Mouse (Mus musculus): ENCODE data around the gene Cab39. TPM values are rescaled to one million over a fixed set of nuclear protein-coding genes. Genes with fewer than 3 reads are reported as not detected.

Gene Cab39
- total and polyA plus RNA-seq, 3 experiments: 41.8 to 208 (median 147) TPM

- Histone ChIP-seq H3K36me3 (replicated peaks) (no peaks in the 10 kb centered on the region), H3K9me3 (replicated peaks) (no peaks in the 10 kb centered on the region), H3K4me1 (ENCODE audit: insufficient read depth, low read depth, low read length) (peaks cover 4% of the 10 kb centered on the region; the same call in 1 of the 2 replicates), H3K27me3 (ENCODE audit: insufficient read depth, low read length) (no peaks in the 10 kb centered on the region), H3K4me3 (ENCODE audit: low read depth, low read length) (no peak overlapping the region)
- DNase-seq (ENCODE audit: low spot score) (no peak), ATAC-seq (ENCODE audit: extremely low read depth, insufficient number of reproducible peaks, low FRiP score, poor library complexity, severe bottlenecking) (no peak)
- TF ChIP-seq POLR2AphosphoS5 (IDR thresholded peaks at IDR 0.05; ENCODE audit: insufficient replicate concordance, low read depth, low read length): no peak
- TF ChIP-seq GATA2 (IDR thresholded peaks at IDR 0.05; ENCODE audit: borderline replicate concordance, low read depth, low read length): no peak
- no peak for TF ChIP-seq GATA1 (IDR thresholded peaks at IDR 0.05; ENCODE audit: borderline replicate concordance, low read length)
- TF ChIP-seq TAL1 (conservative IDR thresholded peaks at IDR 0.05; ENCODE audit: low read depth, low read length): no peak
- no peak for TF ChIP-seq CTCF (IDR thresholded peaks at IDR 0.05; ENCODE audit: low read depth, low read length)
These were observed 28.9 kb upstream of the Cab39 start for GRCm38 (mm10) chr1:85764291-85764690.

DNA sequence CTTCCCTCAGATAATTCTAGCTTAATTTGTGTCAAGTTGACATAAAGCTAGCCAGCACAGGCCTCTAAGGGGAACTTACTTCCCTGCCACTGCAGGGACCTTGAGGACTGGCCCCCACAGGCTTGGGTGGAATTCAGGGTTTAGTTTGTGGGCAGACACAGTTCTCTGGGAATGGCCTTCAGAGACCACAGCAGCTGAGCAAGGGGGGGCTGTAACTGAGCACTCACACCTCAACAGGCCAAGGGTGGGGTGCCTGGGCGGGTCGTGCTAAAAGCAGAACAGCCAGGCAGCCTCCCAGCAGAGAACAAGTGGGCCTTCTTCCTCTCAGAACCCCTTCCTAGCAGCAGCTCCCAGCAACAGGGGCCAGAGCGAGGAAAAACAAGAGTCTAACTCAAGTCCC, 27.1 kb upstream of the Cab39 start:
- H3K4me1 ChIP-seq (ENCODE audit: insufficient read depth, low read depth, low read length): peaks cover 4% of the 10 kb centered on the region; the same call in 1 of the 2 replicates
- H3K36me3 ChIP-seq (replicated peaks): no peaks in the 10 kb centered on the region
- H3K4me3 ChIP-seq (ENCODE audit: low read depth, low read length): no peak overlapping the region
- DNase-seq (ENCODE audit: low spot score): no peak
- no peaks in the 10 kb centered on the region for H3K9me3 ChIP-seq (replicated peaks)
- no peak for TF ChIP-seq POLR2AphosphoS5 (IDR thresholded peaks at IDR 0.05; ENCODE audit: insufficient replicate concordance, low read depth, low read length)
- TF ChIP-seq CTCF (IDR thresholded peaks at IDR 0.05; ENCODE audit: low read depth, low read length): no peak
- no peaks in the 10 kb centered on the region for H3K27me3 ChIP-seq (ENCODE audit: insufficient read depth, low read length)
- ATAC-seq (ENCODE audit: extremely low read depth, insufficient number of reproducible peaks, low FRiP score, poor library complexity, severe bottlenecking): no peak

- H3K4me3 ChIP-seq (ENCODE audit: low read depth, low read length): no peak overlapping the region
- H3K27me3 ChIP-seq (ENCODE audit: insufficient read depth, low read length): no peaks in the 10 kb centered on the region
- ATAC-seq (ENCODE audit: extremely low read depth, insufficient number of reproducible peaks, low FRiP score, poor library complexity, severe bottlenecking) (no peak), DNase-seq (ENCODE audit: low spot score) (no peak)
- no peaks in the 10 kb centered on the region for H3K9me3 ChIP-seq (replicated peaks)
- H3K4me1 ChIP-seq (ENCODE audit: insufficient read depth, low read depth, low read length): peaks cover 4% of the 10 kb centered on the region; the same call in 1 of the 2 replicates
- TF ChIP-seq POLR2AphosphoS5 (IDR thresholded peaks at IDR 0.05; ENCODE audit: insufficient replicate concordance, low read depth, low read length) (no peak), CTCF (IDR thresholded peaks at IDR 0.05; ENCODE audit: low read depth, low read length) (no peak), GATA1 (IDR thresholded peaks at IDR 0.05; ENCODE audit: borderline replicate concordance, low read length) (no peak), TAL1 (conservative IDR thresholded peaks at IDR 0.05; ENCODE audit: low read depth, low read length) (no peak), GATA2 (IDR thresholded peaks at IDR 0.05; ENCODE audit: borderline replicate concordance, low read depth, low read length) (no peak)
- no peaks in the 10 kb centered on the region for H3K36me3 ChIP-seq (replicated peaks)
These were observed 25.5 kb upstream of the Cab39 start for GRCm38 (mm10) chr1:85767754-85768153.

DNA sequence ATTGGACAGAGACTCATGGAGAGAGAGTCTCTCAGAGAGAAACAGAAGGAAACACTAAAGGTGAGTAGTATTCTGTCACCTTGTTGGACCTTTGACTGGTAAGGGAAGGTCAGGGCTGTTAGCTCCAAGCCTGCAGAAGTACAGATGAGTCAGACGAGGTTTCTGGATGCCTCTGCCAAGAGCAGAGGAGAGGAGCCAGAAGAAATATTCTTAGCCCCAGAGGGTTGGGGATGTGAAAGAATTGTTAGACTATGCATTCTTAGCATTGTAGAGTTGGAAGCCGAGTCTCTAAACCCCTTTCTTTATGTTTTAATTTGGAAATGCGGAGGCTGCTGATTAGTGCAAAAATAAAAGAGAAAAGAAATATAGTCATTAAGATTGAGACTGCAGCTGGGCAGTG, 21.3 kb upstream of the Cab39 start:
- Histone ChIP-seq H3K36me3 (replicated peaks) (no peaks in the 10 kb centered on the region), H3K4me3 (ENCODE audit: low read depth, low read length) (no peak overlapping the region), H3K4me1 (ENCODE audit: insufficient read depth, low read depth, low read length) (no peaks in the 10 kb centered on the region), H3K27me3 (ENCODE audit: insufficient read depth, low read length) (no peaks in the 10 kb centered on the region), H3K9me3 (replicated peaks) (no peaks in the 10 kb centered on the region)
- no peak for ATAC-seq (ENCODE audit: extremely low read depth, insufficient number of reproducible peaks, low FRiP score, poor library complexity, severe bottlenecking)
- DNase-seq (ENCODE audit: low spot score): no peak
- TF ChIP-seq CTCF (IDR thresholded peaks at IDR 0.05; ENCODE audit: low read depth, low read length): no peak
- TF ChIP-seq POLR2AphosphoS5 (IDR thresholded peaks at IDR 0.05; ENCODE audit: insufficient replicate concordance, low read depth, low read length): no peak
- TF ChIP-seq TAL1 (conservative IDR thresholded peaks at IDR 0.05; ENCODE audit: low read depth, low read length): no peak
- TF ChIP-seq GATA2 (IDR thresholded peaks at IDR 0.05; ENCODE audit: borderline replicate concordance, low read depth, low read length): no peak
- TF ChIP-seq GATA1 (IDR thresholded peaks at IDR 0.05; ENCODE audit: borderline replicate concordance, low read length): no peak

- TF ChIP-seq GATA2 (IDR thresholded peaks at IDR 0.05; ENCODE audit: borderline replicate concordance, low read depth, low read length) (no peak), GATA1 (IDR thresholded peaks at IDR 0.05; ENCODE audit: borderline replicate concordance, low read length) (no peak), CTCF (IDR thresholded peaks at IDR 0.05; ENCODE audit: low read depth, low read length) (no peak), TAL1 (conservative IDR thresholded peaks at IDR 0.05; ENCODE audit: low read depth, low read length) (no peak), POLR2AphosphoS5 (IDR thresholded peaks at IDR 0.05; ENCODE audit: insufficient replicate concordance, low read depth, low read length) (no peak)
- DNase-seq (ENCODE audit: low spot score): no peak
- no peaks in the 10 kb centered on the region; the same call in 1 of the 2 replicates for H3K27me3 ChIP-seq (ENCODE audit: insufficient read depth, low read length)
- no peak for ATAC-seq (ENCODE audit: extremely low read depth, insufficient number of reproducible peaks, low FRiP score, poor library complexity, severe bottlenecking)
- H3K4me1 ChIP-seq (ENCODE audit: insufficient read depth, low read depth, low read length): no peaks in the 10 kb centered on the region
- H3K36me3 ChIP-seq (replicated peaks): no peaks in the 10 kb centered on the region
- H3K9me3 ChIP-seq (replicated peaks): no peaks in the 10 kb centered on the region
- H3K4me3 ChIP-seq (ENCODE audit: low read depth, low read length): no peak overlapping the region
These were observed 18.1 kb upstream of the Cab39 start for GRCm38 (mm10) chr1:85775136-85775535.

DNA sequence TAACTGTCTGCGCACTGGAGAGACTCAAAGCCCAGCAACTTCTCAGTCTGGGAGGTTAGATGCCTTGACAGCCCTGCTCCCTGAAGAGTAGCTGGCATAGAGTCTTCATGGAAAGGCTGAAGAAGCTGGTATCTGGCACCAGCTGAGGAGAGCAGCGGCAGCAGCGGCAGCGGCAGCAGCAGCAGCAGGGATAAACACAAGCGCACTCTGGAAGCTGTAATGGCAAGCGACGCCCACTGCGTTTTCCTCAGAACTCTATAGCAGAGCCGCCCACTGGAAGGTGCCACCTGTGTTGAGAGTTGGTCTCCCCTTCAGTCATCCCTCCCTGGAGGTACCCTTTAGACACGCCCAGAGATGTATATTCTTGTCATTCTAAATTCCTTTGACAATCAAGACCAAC, 17.1 kb upstream of the Cab39 start:
- TF ChIP-seq GATA2 (IDR thresholded peaks at IDR 0.05; ENCODE audit: borderline replicate concordance, low read depth, low read length): no peak
- TF ChIP-seq GATA1 (IDR thresholded peaks at IDR 0.05; ENCODE audit: borderline replicate concordance, low read length): no peak
- no peak for TF ChIP-seq TAL1 (conservative IDR thresholded peaks at IDR 0.05; ENCODE audit: low read depth, low read length)
- no peak for TF ChIP-seq POLR2AphosphoS5 (IDR thresholded peaks at IDR 0.05; ENCODE audit: insufficient replicate concordance, low read depth, low read length)
- TF ChIP-seq CTCF (IDR thresholded peaks at IDR 0.05; ENCODE audit: low read depth, low read length): no peak
- DNase-seq (ENCODE audit: low spot score) (no peak), ATAC-seq (ENCODE audit: extremely low read depth, insufficient number of reproducible peaks, low FRiP score, poor library complexity, severe bottlenecking) (no peak)
- H3K4me1 ChIP-seq (ENCODE audit: insufficient read depth, low read depth, low read length): no peaks in the 10 kb centered on the region
- H3K9me3 ChIP-seq (replicated peaks): no peaks in the 10 kb centered on the region
- no peak overlapping the region for H3K4me3 ChIP-seq (ENCODE audit: low read depth, low read length)
- H3K36me3 ChIP-seq (replicated peaks): no peaks in the 10 kb centered on the region
- H3K27me3 ChIP-seq (ENCODE audit: insufficient read depth, low read length): peaks cover 3% of the 10 kb centered on the region

Measured in G1E (cell line).